Mouse (Mus musculus): Measurements from ENCODE around the gene Qrsl1. TPM values are rescaled to one million over a fixed set of nuclear protein-coding genes. Genes with fewer than 3 reads are reported as not detected.
"Not testable (repeated sequence)": the region's sequence is repeated elsewhere in the genome, so short reads cannot be mapped to it uniquely, and the experiment has no call there.

Qrsl1 gene
- 10 to 100 TPM; 14.6 to 16.0 TPM for total RNA-seq (2021)

DNA sequence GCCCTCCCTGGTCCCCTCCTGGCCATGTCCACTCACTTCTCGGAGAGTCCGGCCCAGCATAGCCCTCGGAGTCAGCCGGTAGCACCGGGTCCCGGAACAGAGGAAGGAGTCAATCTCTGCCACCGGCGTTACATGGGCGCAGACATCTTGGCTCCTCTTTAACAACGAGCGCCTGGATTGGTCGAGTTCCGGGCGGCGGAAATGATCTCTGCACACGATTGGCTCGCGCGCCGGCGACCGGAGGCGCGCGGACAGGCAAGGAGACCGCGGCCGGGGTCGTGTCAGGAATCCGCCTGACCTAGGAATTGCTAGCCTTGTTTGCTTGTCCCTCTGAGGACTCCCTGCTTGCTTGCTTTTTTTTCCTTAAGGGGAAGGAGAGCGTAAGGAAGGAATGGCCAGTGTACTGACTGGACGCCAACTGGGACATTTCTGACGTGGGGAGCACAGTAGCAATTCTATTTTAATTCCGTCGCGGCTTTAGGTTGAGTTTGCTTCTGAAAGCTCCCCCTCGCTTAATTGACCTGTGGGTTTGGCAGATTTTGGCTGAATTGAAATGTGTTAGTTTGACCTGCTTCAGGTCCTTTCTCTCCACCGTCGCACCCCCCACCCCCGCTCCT lies at the start of gene Qrsl1, which contains the start of gene Rtn4ip1:
TSS of gene Qrsl1 (minus strand) at position 168 of the 617 bp plus-strand sequence.
TSS of gene Rtn4ip1 (plus strand) at position 230 of the 617 bp plus-strand sequence.
- intact Hi-C loops (cut with DNase I), result loop anchor here (5.0 kb wide), 1 partner anchor 324 kb away; the partner anchor contains the start of gene Cd24a
- DNase-seq, result peak; percentile 93

DNA sequence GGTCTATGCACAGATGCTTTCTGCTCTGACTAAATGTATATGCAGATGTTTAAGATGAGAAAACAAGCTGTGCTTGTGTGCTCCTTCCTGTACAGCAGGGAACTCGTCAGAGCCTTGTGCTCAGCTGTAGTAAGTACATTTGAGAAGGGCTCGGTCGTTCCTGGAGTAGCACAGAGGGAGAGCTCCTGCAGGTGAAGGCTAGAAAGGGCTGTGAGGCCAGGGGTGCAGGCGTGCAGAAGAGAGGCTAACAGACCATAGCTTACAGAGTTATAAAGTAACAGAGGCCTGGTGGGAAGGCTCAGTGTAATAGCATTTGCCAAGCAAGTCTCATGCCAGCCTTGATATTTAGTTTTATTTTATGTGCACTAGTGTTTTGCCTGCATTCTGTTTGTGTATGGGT lies 43.9 kb upstream of the Qrsl1 start:
- intact Hi-C loops (cut with DNase I), result no loop called here
- DNase-seq, result no peak

DNA sequence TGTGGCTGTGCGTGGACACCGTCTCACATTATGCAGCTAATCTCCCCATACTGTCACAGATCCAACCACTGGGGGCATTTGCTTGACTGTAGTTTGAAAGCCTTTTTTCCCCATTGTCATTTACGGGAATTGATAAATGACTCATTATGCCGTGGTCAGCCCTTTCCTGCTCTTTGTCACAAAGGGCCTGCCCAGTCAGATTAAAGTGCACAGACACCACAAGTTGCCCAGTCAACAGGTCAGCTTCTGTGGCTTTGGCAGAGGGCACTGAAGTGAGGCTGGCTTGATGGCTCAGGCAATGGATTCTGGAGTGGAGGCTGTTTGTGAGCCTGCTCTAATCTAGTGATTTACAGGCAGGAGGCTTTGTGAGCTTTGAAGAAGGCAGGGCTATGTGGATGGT lies 42.2 kb upstream of the Qrsl1 start:
- intact Hi-C loops (cut with DNase I), result no loop called here
- no peak for DNase-seq

DNA sequence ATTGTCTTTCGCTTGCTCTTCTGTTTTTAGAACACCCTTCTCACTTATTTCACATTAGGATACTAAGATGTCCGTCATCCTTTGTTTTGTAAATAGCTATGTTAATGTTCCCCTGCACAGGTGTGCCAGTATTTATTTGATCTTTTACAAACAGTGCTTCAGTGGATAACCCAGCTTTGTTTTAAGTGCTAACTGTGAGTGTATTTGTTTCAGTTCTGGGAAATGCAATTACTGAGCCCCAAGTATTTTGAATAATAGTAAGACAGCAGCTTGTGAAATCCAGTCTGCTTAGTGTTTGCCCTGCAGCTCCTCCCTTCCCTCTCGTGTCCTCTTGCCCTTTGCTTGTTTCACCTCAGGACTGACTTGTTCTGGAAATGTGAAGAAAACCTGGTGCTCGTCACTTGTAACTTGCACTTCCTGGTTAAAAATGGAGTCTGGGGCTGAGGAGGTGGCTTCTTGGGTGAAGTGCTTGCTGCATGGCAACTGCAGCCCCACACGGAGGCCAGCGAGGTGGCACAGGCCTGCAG lies 37.7 kb upstream of the Qrsl1 start:
- no peak for DNase-seq

DNA sequence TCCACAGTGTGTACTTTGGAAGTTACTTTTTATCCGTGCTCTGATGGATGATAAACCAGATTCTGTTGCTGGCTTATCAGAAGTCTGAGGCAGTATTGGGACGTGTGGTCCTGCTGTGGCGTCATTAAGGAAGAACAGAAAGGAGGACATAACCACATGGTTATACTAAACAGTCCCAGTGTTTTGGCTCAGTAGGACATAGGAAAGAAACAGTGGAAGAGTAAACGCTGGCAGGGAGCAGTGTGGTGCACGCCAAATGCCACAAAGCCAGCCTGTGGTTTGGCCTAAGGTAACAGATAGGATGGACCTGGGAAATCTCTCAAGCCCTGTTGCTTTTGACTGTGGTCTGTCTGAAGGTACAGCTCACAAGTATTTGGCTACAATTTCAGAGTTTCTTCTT lies 27.1 kb upstream of the Qrsl1 start:
- no peak for DNase-seq
- intact Hi-C loops (cut with DNase I), result no loop called here

More for the DNA sequence above, 37.7 kb upstream of the Qrsl1 start:
- intact Hi-C loops (cut with DNase I), result no loop called here

DNA sequence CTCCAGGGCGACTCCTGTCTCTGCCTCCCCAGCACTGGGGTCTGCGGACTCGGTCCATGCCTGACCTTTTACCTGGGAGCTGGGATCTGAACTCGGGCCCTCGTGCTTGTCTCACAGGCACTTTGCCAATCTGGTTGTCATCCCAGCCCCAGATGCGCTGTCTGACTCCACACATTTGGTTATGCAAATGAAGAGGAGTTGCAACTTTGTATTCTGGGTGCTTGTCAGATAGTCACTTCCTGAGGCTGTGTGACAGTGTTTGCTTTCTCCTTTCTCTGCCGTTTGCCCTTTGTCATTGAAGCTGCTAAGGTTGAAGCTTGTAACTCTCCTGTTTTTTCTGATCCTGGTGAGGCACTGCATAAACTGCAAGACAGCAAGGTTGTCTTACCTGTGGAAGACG lies 26.2 kb upstream of the Qrsl1 start:
- DNase-seq, result no peak
- intact Hi-C loops (cut with DNase I), result no loop called here

DNA sequence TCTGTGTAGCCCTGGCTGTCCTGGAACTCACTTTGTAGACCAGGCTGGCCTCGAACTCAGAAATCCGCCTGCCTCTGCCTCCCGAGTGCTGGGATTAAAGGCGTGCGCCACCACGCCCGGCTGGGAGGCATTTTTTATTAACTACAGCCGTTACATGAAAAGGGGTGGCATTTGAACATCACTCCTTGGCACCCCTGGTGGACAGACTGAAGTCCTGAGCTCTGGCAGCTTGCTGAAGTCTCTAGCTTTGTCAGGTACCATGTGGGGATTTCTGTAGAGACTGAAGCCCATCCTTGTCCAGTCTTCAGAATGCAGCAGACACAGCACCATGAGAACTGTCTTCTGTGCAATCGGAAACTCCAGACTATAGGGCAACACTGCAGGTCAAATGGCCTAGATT lies 24.2 kb upstream of the Qrsl1 start:
- intact Hi-C loops (cut with DNase I); DNase-seq: not testable (repeated sequence)

DNA sequence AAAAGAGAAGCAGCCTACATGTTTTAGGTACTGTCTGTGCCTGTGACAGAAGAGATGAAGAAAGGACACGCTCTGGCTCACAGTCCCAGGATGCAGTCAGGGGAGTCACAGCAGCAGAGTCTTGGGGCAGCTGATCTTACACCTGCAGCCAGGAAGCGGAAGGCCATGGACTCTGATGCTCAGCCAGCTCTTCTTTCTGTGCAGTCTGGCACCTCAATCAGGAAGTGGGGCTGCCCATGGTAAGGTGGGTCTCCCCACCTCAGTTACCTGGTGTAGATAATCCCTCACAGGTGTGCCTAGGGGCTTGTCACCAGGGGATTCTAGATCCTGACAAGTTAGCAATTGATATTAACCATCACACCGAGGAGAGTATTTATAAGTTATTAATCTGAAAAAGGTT lies 21.6 kb upstream of the Qrsl1 start:
- intact Hi-C loops (cut with DNase I), result no loop called here
- DNase-seq, result no peak

DNA sequence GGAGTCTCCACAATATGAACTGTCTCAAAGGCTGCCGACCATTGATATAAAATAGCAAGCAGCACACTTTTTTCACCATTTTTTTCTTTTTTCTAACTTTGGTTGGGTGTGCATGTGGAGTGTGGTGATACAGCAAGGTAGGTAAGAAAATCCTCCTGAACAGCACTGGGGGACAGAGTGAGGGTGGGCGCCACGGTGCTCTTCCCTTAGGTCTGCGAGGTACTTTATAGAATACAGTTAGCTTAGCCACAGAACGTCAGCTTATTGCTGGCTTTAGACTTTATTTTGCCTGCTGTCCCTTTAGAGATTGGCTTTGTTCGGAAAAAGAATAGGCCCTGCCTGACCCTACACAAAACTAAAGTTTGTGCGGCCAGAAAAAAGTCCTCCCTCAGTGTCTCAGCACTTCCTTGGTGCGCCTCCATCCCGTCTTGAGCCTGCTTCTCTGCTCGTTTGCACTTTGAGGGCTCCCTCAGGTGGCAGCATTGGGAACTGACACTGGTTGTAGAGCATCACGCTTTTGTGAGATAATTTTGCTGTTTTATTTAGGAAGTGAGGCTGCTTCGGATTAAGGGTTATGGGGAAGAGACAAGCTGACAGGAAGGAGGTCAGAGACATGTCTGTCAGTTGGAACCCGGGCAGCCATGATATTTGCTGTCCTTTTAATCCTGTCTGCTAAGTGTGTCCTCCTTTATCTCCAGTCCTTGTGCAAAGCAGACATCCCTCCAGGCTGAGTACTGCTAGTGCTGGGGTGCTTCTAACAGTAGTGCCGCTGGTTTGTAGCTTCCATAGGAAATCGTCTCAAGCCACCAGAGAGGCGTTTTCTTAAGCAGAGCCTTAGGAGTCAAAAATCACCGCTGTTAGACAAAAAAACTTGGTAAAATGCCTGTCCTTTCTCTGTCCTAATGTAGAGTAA lies 17.4 kb upstream of the Qrsl1 start:
- peak; percentile 84 for DNase-seq

DNA sequence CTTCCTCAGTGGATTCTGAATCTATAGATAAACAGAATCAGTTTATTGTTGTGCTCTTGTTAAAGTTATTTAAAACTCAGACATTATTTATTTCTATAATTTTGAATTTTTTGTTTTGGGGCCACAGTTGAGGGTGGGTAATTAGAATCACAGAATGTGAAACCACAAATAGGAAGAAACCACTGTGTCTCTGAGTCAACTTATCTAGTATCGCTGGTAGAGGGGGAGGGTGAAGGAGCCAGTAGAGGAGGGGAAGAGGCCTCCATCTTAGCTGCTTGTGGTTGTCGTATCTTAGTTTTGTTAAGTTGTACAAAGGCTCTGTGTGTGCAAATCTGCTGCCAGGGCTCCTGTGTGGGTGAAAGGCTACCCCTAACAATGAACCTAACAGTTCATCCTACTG lies 15.2 kb upstream of the Qrsl1 start:
- intact Hi-C loops (cut with DNase I), result no loop called here

More for the DNA sequence above, 17.4 kb upstream of the Qrsl1 start:
- intact Hi-C loops (cut with DNase I), result loop anchor here (2.0 kb wide), 1 partner anchor 344 kb away; no protein-coding TSS in a partner anchor

DNA sequence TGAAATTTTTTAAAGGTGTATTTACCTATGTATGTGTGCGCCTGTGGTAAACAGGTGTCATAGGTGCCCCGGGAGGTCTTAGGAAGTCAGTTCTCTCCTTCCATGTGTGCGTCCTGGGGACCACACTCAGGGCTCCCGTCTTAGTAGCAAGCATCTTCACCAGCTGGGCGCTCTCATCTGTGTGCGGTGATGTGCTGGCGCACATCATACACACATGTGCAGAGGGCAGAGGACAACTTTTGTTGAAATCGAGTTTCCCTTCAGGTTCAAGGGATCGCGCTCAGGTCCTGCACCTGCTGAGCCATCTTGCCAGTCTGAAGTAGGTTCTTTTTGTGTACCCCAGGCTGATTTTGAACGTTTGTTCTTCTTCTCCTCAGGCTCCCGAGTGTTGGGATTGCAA lies 14.6 kb upstream of the Qrsl1 start:
- DNase-seq, result no peak
- intact Hi-C loops (cut with DNase I), result no loop called here

More for the DNA sequence above, 15.2 kb upstream of the Qrsl1 start:
- DNase-seq, result no peak

DNA sequence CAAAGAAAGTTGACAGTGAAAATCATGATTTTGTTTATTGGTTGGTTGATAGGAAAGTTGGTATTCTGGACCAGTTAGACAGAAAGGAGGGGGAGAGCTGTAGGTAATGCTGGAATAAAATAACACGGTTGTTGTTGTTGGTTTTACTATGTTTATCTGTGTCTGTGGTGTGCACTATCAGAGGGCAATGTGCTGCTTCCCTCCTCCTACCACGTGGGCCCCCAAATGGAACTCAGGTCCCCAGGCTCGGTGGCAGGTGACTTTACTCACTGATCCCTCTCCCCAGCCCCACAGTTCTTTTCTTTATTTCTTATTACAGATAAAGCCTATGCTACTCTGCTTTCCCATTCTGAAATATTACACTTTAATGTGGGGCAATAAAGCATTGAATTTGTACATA lies 10.7 kb upstream of the Qrsl1 start:
- intact Hi-C loops (cut with DNase I), result no loop called here
- DNase-seq, result no peak

DNA sequence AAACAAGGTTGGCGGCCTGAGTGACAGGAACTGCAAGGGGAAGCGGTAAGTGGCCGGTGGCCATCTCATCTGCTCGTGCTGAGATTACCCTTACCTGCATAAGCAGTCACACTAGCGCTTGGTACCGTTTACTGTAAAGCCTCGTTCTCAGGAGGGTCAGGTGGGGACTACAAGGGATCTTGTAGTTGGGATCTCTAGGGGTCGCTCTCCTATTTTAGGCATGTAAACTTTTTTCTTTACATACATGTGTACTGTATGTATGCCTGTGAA lies 9.3 kb upstream of the Qrsl1 start:
- intact Hi-C loops (cut with DNase I), result no loop called here
- no peak for DNase-seq

DNA sequence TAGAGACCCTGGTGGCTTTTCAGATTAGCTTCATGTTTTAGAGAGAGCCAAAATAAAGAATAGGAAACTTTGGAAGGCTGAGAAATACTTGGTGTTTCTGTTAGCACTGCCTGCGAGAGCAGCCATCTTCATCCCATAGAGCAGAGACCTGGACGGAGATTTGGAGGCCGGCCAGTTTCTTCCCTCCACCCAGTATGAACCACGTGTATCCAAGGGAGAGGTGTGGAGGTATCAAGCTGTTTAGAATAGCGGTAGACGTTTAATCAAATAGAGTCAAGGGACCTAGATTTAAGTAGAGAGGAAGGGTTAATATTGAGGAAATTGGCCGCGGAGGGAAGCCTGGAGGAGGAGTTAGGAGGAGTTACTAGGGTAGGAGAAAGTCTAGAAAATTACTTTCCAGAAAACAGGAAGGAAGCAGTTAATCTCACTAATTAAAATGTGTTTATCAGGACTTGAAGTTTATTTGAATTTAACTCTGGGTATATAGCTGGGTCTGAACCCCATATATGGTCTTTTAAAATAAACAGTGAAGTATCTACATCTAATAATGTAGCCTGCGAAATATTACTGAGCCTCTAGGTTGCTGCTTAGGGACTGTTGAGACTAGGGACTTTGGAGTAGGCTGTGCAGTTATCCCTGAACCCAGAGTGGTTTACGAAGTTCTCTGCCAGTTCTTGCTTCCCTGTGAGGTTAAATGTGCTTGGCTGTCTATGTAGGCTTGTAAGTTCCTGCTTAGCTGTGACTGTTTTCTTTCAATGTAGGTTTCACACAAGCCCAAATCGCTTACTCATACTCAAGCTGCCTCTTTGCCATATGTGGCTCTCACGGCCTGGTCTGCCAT lies 8.7 kb upstream of the Qrsl1 start:
- DNase-seq, result no peak
- intact Hi-C loops (cut with DNase I), result no loop called here

DNA sequence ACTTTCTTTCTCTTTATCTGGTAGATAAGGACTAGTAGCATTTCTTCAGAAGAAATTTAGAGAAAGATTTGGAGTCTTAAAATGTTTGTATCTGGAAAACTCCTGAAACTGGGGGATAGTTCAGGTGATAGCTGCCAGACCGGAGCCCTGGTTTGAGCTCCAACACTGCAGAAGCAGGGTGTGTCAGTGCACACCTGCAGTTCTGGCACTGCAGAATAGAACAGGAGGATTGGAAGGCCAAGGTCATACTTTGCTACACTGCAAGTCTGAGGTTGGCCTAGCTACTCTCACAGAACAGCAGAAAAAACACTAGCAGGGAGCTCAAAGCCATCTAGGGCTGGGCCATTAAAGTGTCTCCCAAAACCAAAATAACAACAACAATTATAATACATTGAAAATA lies 3.0 kb upstream of the Qrsl1 start:
- intact Hi-C loops (cut with DNase I), result loop anchor here (5.0 kb wide), 1 partner anchor 327 kb away; the partner anchor contains the start of gene Cd24a
- DNase-seq, result no peak

DNA sequence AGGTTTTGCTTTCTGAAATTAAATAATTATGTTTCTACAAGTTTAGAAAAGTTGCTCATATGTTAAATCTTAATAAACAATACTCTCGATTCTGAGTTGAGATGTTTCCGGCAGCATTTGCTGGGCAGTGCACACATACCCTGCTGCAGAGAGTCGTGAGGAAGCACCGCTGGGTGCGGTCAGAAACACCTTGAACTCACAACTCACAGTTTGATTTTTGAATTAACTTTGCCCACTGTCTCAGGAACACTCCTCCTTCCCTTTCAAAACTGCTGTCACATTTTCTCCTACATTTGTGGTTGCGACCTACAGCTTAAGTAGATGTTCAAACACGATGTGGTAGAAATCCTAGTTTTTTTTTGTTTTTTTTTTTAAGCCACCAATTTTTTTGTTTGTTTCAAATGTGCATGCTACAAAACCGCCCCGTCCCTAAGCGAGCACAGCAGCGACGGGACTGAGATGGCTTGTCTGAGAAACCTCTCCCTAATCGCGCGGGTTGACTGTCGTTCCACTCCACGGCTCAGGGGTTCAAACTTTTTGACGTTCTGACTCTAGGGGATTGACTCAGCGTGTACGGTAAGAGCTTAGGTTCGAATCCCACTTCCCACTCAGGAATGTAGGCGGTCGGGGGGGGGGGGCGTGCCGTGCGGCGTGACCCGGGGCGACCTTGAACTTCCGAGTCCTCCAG lies 518 bp downstream of the Qrsl1 start:
- DNase-seq, result no peak
- intact Hi-C loops (cut with DNase I), result loop anchor here (5.0 kb wide), 1 partner anchor 324 kb away; the partner anchor contains the start of gene Cd24a

DNA sequence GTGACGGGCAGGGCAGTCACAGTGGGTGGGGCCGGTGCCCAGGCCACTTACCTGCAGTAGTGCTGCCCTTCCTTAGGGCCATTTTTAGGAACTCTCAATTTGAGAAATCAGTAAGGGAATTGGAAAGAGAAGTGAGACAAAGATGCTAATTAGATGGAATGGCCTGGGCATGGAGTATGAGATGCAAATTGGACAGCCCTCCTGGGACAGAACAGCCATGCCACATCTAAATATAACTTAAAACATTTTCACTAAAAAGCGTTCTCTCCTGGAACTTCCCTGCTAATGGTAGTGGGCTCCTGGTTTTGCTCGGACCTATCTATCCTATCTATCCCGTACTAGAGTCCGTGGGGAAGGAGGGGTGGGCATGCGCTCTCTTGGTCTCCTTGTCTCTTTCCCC lies 3.3 kb downstream of the Qrsl1 start:
- no peak for DNase-seq
- intact Hi-C loops (cut with DNase I), result no loop called here

DNA sequence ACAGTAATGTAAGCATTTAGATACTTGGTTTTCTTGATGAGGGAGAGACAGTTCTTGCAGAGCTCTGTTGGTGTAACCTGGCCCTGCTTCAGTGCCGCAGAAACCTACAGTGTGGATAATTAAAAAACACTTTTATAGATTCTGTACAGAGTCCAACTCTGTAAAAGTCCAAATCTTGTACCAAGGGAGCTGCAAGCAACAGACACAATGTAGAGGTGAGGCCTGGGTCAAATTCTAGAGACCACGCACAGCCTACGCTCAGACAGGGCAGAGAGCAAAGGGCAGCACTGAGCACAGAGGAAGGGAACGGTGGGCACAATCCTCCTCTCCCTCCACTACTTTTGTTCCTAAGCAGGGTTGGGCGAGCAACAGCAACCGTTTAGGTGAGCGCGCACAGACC lies 5.5 kb downstream of the Qrsl1 start:
- no peak for DNase-seq
- intact Hi-C loops (cut with DNase I), result no loop called here

DNA sequence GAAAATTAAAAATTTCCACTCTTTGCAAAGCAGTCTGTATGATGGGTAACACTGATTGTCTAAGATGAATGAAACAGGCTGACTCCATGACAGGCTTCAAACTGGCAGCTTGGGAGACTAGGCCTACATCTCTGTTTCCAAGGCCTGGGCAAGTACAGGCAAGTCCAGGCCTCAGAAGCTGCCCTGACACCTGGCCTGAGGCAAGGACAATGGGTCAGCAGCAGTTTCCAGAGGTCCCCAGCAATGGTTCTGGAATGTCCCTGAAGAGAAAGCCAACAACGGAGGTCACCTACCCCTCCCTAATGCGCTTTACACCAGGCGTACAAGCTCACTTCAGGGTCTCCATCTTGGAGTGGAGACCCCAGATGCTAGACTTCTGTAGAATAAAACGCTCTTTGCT lies 8.6 kb downstream of the Qrsl1 start:
- intact Hi-C loops (cut with DNase I), result no loop called here
- no peak for DNase-seq

DNA sequence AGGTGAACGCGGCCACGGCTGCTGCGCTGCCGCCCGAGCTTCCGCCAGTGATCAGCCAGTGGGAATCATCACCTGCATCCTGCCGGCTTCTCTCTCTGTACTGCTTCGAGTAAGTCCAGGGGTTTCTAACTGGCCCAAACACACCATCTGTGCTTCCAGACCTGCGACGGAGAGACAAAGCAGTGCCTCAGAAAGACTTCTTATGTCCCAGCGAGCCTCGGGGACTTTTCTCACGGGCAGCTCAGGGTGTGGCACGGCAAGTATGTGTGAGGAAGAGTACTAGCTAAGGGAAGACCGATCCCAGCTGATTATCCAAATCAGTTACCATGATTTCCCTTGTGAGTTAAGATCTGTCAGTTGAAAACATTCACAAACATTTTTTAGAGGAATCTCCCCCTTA lies 12.6 kb downstream of the Qrsl1 start:
- no peak for DNase-seq
- intact Hi-C loops (cut with DNase I), result no loop called here
